13 mouse cellular contexts compared by ENCODE assay signal in genomic region chr5:88930611-88931010, GRCm38 (mm10). TPM values are rescaled to one million over a fixed set of nuclear protein-coding genes. Genes with fewer than 3 reads are reported as not detected.
DNase-seq lines count a peak whose midpoint lies in the region; ATAC-seq and TF ChIP-seq lines count a peak whose summit lies in the region.
"Had no signal": no experiment of that assay in that cellular context is flagged by ENCODE, and none has a peak within 500 bp of the region (broad histone marks: within the 10 kb centered on the region; RNA-seq: fewer than 3 reads in every experiment).

No protein-coding gene starts in this region.

- H3K27ac ChIP-seq in heart, embryonic 14.5 days (replicated peaks in 1 of 2; ENCODE audit: control insufficient read depth in 1 of 2, insufficient read depth in 1 of 2, low read depth in 2 of 2, low read length in 2 of 2), result peak overlapping the region; percentile 97
- H3K27ac ChIP-seq in lung, postnatal 0 days (ENCODE audit: low read length), result peak overlapping the region; percentile 71
- no peak overlapping the region for H3K27ac ChIP-seq in embryonic facial prominence, embryonic 13.5 days
- peak overlapping the region; percentile 41; the same call in 1 of the 2 replicates for H3K27ac ChIP-seq in olfactory bulb, adult 2 months (ENCODE audit: insufficient read depth, low read depth, low read length)
- H3K27ac ChIP-seq: forebrain, embryonic 13.5 days; liver, embryonic 15.5 days had no signal

- H3K4me1 ChIP-seq in heart, embryonic 14.5 days (ENCODE audit: control insufficient read depth in 2 of 2, insufficient read depth in 2 of 2, low read length in 2 of 2), result peaks cover 40 to 67% of the 10 kb centered on the region in 2 experiments
- peaks cover 17% of the 10 kb centered on the region; the same call in 1 of the 2 replicates for H3K4me1 ChIP-seq in lung, postnatal 0 days (ENCODE audit: insufficient read depth, low read depth, low read length)
- H3K4me1 ChIP-seq in embryonic facial prominence, embryonic 13.5 days, result peaks cover 40% of the 10 kb centered on the region
- peaks cover 33% of the 10 kb centered on the region for H3K4me1 ChIP-seq in olfactory bulb, adult 2 months (ENCODE audit: control insufficient read depth, insufficient read depth, low read length)
- H3K4me1 ChIP-seq: liver, embryonic 15.5 days had no signal

- H3K4me2 ChIP-seq in heart, embryonic 14.5 days (ENCODE audit: low read length), result peak overlapping the region; percentile 67
- H3K4me2 ChIP-seq in lung, postnatal 0 days (replicated peaks; ENCODE audit: low read depth, low read length), result no peak overlapping the region
- 0 out of 2 replicates have a peak overlapping the region, but pooled peaks have one; percentile 50 for H3K4me2 ChIP-seq in embryonic facial prominence, embryonic 13.5 days
- H3K4me2 ChIP-seq: liver, embryonic 15.5 days had no signal

- no peaks in the 10 kb centered on the region for H3K36me3 ChIP-seq in heart, embryonic 14.5 days (ENCODE audit: control insufficient read depth, insufficient read depth, low read length)
- H3K36me3 ChIP-seq in lung, postnatal 0 days (ENCODE audit: insufficient read depth, low read length), result no peaks in the 10 kb centered on the region
- H3K36me3 ChIP-seq in embryonic facial prominence, embryonic 13.5 days, result no peaks in the 10 kb centered on the region
- H3K36me3 ChIP-seq: hindbrain, embryonic 15.5 days; liver, embryonic 15.5 days had no signal

- no peaks in the 10 kb centered on the region for H3K9me3 ChIP-seq in heart, embryonic 14.5 days (ENCODE audit: control insufficient read depth, low read length)
- no peaks in the 10 kb centered on the region for H3K9me3 ChIP-seq in lung, postnatal 0 days (ENCODE audit: low read length)
- H3K9me3 ChIP-seq in embryonic facial prominence, embryonic 13.5 days, result no peaks in the 10 kb centered on the region
- H3K9me3 ChIP-seq: forebrain, embryonic 13.5 days; hindbrain, embryonic 15.5 days; liver, embryonic 15.5 days had no signal

- no peak for DNase-seq in heart, postnatal 36 days
- DNase-seq in lung, postnatal 0 days (ENCODE audit: low spot score), result peak; percentile 54
- no peak for DNase-seq in lung, postnatal 25 days (ENCODE audit: low spot score)
- no peak for DNase-seq in left cerebral cortex, adult 11 months (ENCODE audit: low spot score)
- DNase-seq in thymus, postnatal 14 days, result no peak
- DNase-seq: cerebellum, adult 9-11 months; thymus, postnatal 4 days had no signal

- no peak for TF ChIP-seq POLR2A in olfactory bulb, adult 2 months (IDR thresholded peaks at IDR 0.05; ENCODE audit: insufficient read depth, low read depth, low read length)

- TF ChIP-seq EP300 in lung, postnatal 0 days (IDR thresholded peaks at IDR 0.05), result no peak

- TF ChIP-seq CTCF in lung, postnatal 0 days (IDR thresholded peaks at IDR 0.05), result 0 out of 2 replicates have a peak, but pooled peaks have one; percentile 8
- no peak for TF ChIP-seq CTCF in olfactory bulb, adult 2 months (IDR thresholded peaks at IDR 0.05; ENCODE audit: insufficient read depth, low read depth, low read length)

- 24% methylated on average over 11 of the region's 11 CpGs for WGBS in heart, embryonic 14.5 days
- 26% methylated on average over 11 of the region's 11 CpGs for WGBS in lung, postnatal 0 days
- 41% methylated on average over 11 of the region's 11 CpGs for whole genome bisulfite sequencing in embryonic facial prominence, embryonic 13.5 days
- WGBS in olfactory bulb, adult 2 months, result 50% methylated on average over 11 of the region's 11 CpGs

- H3K27me3 ChIP-seq in heart, embryonic 14.5 days (ENCODE audit: control insufficient read depth, insufficient read depth, low read length), result no peaks in the 10 kb centered on the region
- no peaks in the 10 kb centered on the region for H3K27me3 ChIP-seq in lung, postnatal 0 days (replicated peaks; ENCODE audit: insufficient read depth, low read length)
- peaks cover 3% of the 10 kb centered on the region; the same call in 1 of the 2 replicates for H3K27me3 ChIP-seq in embryonic facial prominence, embryonic 13.5 days
- H3K27me3 ChIP-seq: forebrain, embryonic 13.5 days; hindbrain, embryonic 15.5 days; liver, embryonic 15.5 days had no signal

- ATAC-seq in heart, embryonic 14.5 days (ENCODE audit: insufficient number of reproducible peaks, insufficient read depth, low FRiP score, low read depth), result no peak
- ATAC-seq in lung, postnatal 0 days, result peak; percentile 30
- no peak for ATAC-seq in embryonic facial prominence, embryonic 13.5 days (ENCODE audit: insufficient number of reproducible peaks, insufficient read depth, low FRiP score, low TSS enrichment, low read depth)

- H3K9ac ChIP-seq in heart, embryonic 14.5 days (ENCODE audit: low read length), result peak overlapping the region; percentile 14
- no peak overlapping the region for H3K9ac ChIP-seq in lung, postnatal 0 days (replicated peaks; ENCODE audit: low read depth)
- no peak overlapping the region for H3K9ac ChIP-seq in embryonic facial prominence, embryonic 13.5 days
- H3K9ac ChIP-seq: forebrain, embryonic 13.5 days; hindbrain, embryonic 15.5 days; liver, embryonic 15.5 days had no signal

- no peak overlapping the region for H3K4me3 ChIP-seq in heart, embryonic 14.5 days (ENCODE audit: control insufficient read depth in 1 of 2, insufficient read depth in 1 of 2, low read depth in 1 of 2, low read length in 2 of 2)
- H3K4me3 ChIP-seq in lung, postnatal 0 days (ENCODE audit: low read depth, low read length), result no peak overlapping the region
- H3K4me3 ChIP-seq in embryonic facial prominence, embryonic 13.5 days, result no peak overlapping the region
- no peak overlapping the region for H3K4me3 ChIP-seq in olfactory bulb, adult 2 months (ENCODE audit: insufficient read depth, low read depth, low read length)
- H3K4me3 ChIP-seq: forebrain, embryonic 13.5 days; hindbrain, embryonic 15.5 days; liver, embryonic 15.5 days had no signal

- intact Hi-C loops in heart, postnatal 36 days (cut with DNase I), result no loop called here

RNA-seq across cellular contexts. Expression of gene Slc4a4, which starts 44.0 kb away (rescaled TPM):
- polyA plus RNA-seq in heart, embryonic 14.5 days (2014; fragmentation: Nextera tagmentation; extraction: Ambion mirVana), result 7.0 and 7.3 TPM in 2 replicates
- total RNA-seq in heart, postnatal 36 days (2021), result 10 to 100 TPM; 22.4 to 32.2 TPM
- 2.9 and 4.0 TPM in 2 replicates for polyA plus RNA-seq in lung, postnatal 0 days (2015; fragmentation: Nextera tagmentation; extraction: Ambion mirVana)
- polyA plus RNA-seq in embryonic facial prominence, embryonic 13.5 days (2015; fragmentation: Nextera tagmentation; extraction: Ambion mirVana), result 1.7 and 1.8 TPM in 2 replicates
- polyA plus RNA-seq in olfactory bulb, adult 2 months (2012; ENCODE audit: insufficient read depth, insufficient read length, low replicate concordance, missing spikeins), result 154 and 905 TPM in 2 replicates

Comparison
In these comparisons a context has a peak if more than half of its experiments do, and no peak if none do; other contexts are left out.
1. RNA of gene Slc4a4, which starts 44.0 kb away (polyA plus RNA-seq): 154 to 905 TPM in olfactory bulb, adult 2 months; 7.0 to 7.3 TPM in heart, embryonic 14.5 days, 2.9 to 4.0 TPM in lung, postnatal 0 days and 1.7 to 1.8 TPM in embryonic facial prominence, embryonic 13.5 days; every median in the first group is over 10 times any median in the second.